Mouse (Mus musculus) embryonic fibroblast, embryonic 13.5 days (primary cell): ENCODE results near the gene Ralgapa1.

Experiments
- CTCF ChIP-seq: IDR thresholded peaks from 2 replicates; pipeline ENCODE4 v1.5.1; 2011; ENCODE audit warnings: mild to moderate bottlenecking, control low read depth, low read length, moderate library complexity, borderline replicate concordance; ENCODE audit not compliant: insufficient read depth
- POLR2A ChIP-seq: IDR thresholded peaks from 2 replicates; pipeline ENCODE4 v1.6.1; 2011; ENCODE audit warnings: low read depth, mild to moderate bottlenecking, control low read depth, low read length, moderate library complexity

DNA sequence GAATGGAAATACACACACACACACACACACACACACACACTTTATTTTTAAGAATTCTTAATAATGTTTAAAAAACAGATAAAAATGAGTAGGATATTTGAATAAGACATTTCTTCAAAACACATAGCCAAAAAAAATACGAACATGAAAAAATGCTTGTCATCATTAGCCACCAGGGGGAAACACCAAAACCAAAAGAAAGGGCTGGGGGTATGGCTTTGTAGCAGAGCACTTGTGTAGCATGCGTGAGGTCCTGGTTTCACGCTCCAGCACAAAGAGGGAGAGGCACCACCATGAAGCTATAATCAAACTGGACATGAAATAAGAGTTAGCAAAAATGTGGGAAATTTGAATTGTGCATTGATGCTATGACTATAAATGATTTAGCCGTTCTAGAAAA lies 19.8 kb downstream of the Ralgapa1 start:
- TF ChIP-seq POLR2A, result no peak
- no peak for TF ChIP-seq CTCF
